In genomic region chr13:32846221-32846620, GRCm38 (mm10) we compare ENCODE assay signal across 34 mouse cellular contexts. TPM values are rescaled to one million over a fixed set of nuclear protein-coding genes. Genes with fewer than 3 reads are reported as not detected.
DNase-seq lines count a peak whose midpoint lies in the region; ATAC-seq lines count a peak whose summit lies in the region.
"Had no signal": no experiment of that assay in that cellular context is flagged by ENCODE, and none has a peak within 500 bp of the region (broad histone marks: within the 10 kb centered on the region; RNA-seq: fewer than 3 reads in every experiment).

No protein-coding gene starts in this region.

- DNase-seq in 3T3-L1 (ENCODE audit: low read depth, low spot score), result peak; percentile 86
- DNase-seq in Muller cell, postnatal 12 days (ENCODE audit: inconsistent ontology term), result peak; percentile 45
- peak; percentile 17 for DNase-seq in adipocyte (ENCODE audit: low spot score)
- DNase-seq in fibroblast of lung, adult 2 months (ENCODE audit: low read depth), result peak; percentile 76
- DNase-seq in gastrocnemius, adult 18-20 months (ENCODE audit: low spot score), result no peak
- no peak for DNase-seq in hindbrain, embryonic 11.5 days (ENCODE audit: low spot score)
- no peak for DNase-seq in adrenal gland, postnatal 36 days
- DNase-seq in ovary, postnatal 14 days (ENCODE audit: low spot score), result no peak
- DNase-seq: adrenal gland, adult 2 months; adrenal gland, postnatal 10 days; adrenal gland, postnatal 25 days; cerebellum, adult 11 months; cerebellum, adult 18-20 months; cerebellum, adult 8-10 months; cerebellum, adult 9-11 months; cerebellum, postnatal 14 days; cerebellum, postnatal 36 days; embryo, embryonic 11 days had no signal

- ATAC-seq in hindbrain, embryonic 11.5 days (ENCODE audit: low FRiP score), result no peak
- ATAC-seq: activated CD4-positive, CD25-positive, alpha-beta regulatory T cell, adult 4 months; CD4-positive, CD25-positive, alpha-beta regulatory T cell, adult 4 months; forebrain, embryonic 14.5 days; forebrain, embryonic 16.5 days; Patski had no signal

- no peak overlapping the region for H3K4me3 ChIP-seq in hindbrain, embryonic 11.5 days (ENCODE audit: low read depth, low read length)
- H3K4me3 ChIP-seq: embryonic facial prominence, embryonic 13.5 days; embryonic facial prominence, embryonic 15.5 days; erythroblast, embryonic 14.5 days; forebrain, embryonic 10.5 days; forebrain, embryonic 12.5 days had no signal

- H3K27me3 ChIP-seq in hindbrain, embryonic 11.5 days (ENCODE audit: control insufficient read depth, insufficient read depth, low read length), result no peaks in the 10 kb centered on the region
- H3K27me3 ChIP-seq: CH12.LX; embryonic facial prominence, embryonic 13.5 days; embryonic facial prominence, embryonic 15.5 days; forebrain, embryonic 12.5 days; Patski had no signal

- H3K9ac ChIP-seq in hindbrain, embryonic 11.5 days (ENCODE audit: low read depth, low read length), result no peak overlapping the region
- H3K9ac ChIP-seq: embryonic facial prominence, embryonic 13.5 days; embryonic facial prominence, embryonic 15.5 days; forebrain, embryonic 12.5 days had no signal

- H3K9me3 ChIP-seq in hindbrain, embryonic 11.5 days (ENCODE audit: control insufficient read depth, low read length), result no peaks in the 10 kb centered on the region
- H3K9me3 ChIP-seq: embryonic facial prominence, embryonic 13.5 days; embryonic facial prominence, embryonic 15.5 days; forebrain, embryonic 10.5 days; forebrain, embryonic 12.5 days; G1E had no signal

- no peaks in the 10 kb centered on the region for H3K36me3 ChIP-seq in hindbrain, embryonic 11.5 days (ENCODE audit: control insufficient read depth, insufficient read depth, low read length)
- H3K36me3 ChIP-seq: embryonic facial prominence, embryonic 13.5 days; embryonic facial prominence, embryonic 15.5 days; forebrain, embryonic 10.5 days; forebrain, embryonic 12.5 days; G1E had no signal

- H3K4me2 ChIP-seq in hindbrain, embryonic 11.5 days (replicated peaks; ENCODE audit: low read depth, low read length), result no peak overlapping the region
- H3K4me2 ChIP-seq: embryonic facial prominence, embryonic 13.5 days; embryonic facial prominence, embryonic 15.5 days; forebrain, embryonic 12.5 days had no signal

- H3K4me1 ChIP-seq in hindbrain, embryonic 11.5 days (replicated peaks; ENCODE audit: control insufficient read depth, insufficient read depth, low read length), result no peaks in the 10 kb centered on the region
- H3K4me1 ChIP-seq: forebrain, embryonic 10.5 days had no signal

- H3K27ac ChIP-seq in hindbrain, embryonic 11.5 days (ENCODE audit: low read depth, low read length), result no peak overlapping the region
- H3K27ac ChIP-seq: embryonic facial prominence, embryonic 13.5 days; embryonic facial prominence, embryonic 15.5 days; forebrain, embryonic 10.5 days; forebrain, embryonic 12.5 days had no signal

RNA-seq across cellular contexts. Expression of gene Serpinb1a, which starts 4.8 kb away (rescaled TPM):
- total RNA-seq in gastrocnemius, adult 18-20 months (2021), result 1 to 10 TPM; 3.2 to 5.3 TPM
- 0.27 TPM in 1 of 2 replicates, not detected in the other for polyA plus RNA-seq in hindbrain, embryonic 11.5 days (2014; fragmentation: Nextera tagmentation; extraction: Ambion mirVana)
- total RNA-seq in adrenal gland, postnatal 36 days (2021), result 100 to 1,000 TPM in 1 of 2 experiments, 1 to 10 TPM in 1; 8.7 to 154 TPM
- polyA plus RNA-seq: erythroblast, embryonic 14.5 days; G1E had no signal

RNA-seq across cellular contexts. Expression of gene D930007J09Rik, which starts 43.6 kb away (rescaled TPM):
- total RNA-seq in gastrocnemius, adult 18-20 months (2021), result not detected
- not detected in 2 replicates for polyA plus RNA-seq in hindbrain, embryonic 11.5 days (2014; fragmentation: Nextera tagmentation; extraction: Ambion mirVana)
- not detected for total RNA-seq in adrenal gland, postnatal 36 days (2021)
- total RNA-seq: adrenal gland, adult 2 months; adrenal gland, postnatal 10 days; adrenal gland, postnatal 25 days; common myeloid progenitor, adult 5-6 weeks; G1E had no signal
- polyA plus RNA-seq: activated CD4-positive, CD25-positive, alpha-beta regulatory T cell, adult 4 months; CD4-positive, CD25-positive, alpha-beta regulatory T cell, adult 4 months; embryonic facial prominence, embryonic 11.5 days; embryonic facial prominence, embryonic 13.5 days; embryonic facial prominence, embryonic 15.5 days; erythroblast, embryonic 14.5 days; forebrain, embryonic 10.5 days; forebrain, embryonic 12.5 days; forebrain, embryonic 14.5 days; forebrain, embryonic 16.5 days; G1E; Patski had no signal

RNA-seq across cellular contexts. Expression of gene Wrnip1, which starts 44.4 kb away (rescaled TPM):
- total RNA-seq in gastrocnemius, adult 18-20 months (2021), result 1 to 10 TPM; 5.9 to 6.1 TPM
- polyA plus RNA-seq in hindbrain, embryonic 11.5 days (2014; fragmentation: Nextera tagmentation; extraction: Ambion mirVana), result 14.4 and 18.0 TPM in 2 replicates
- total RNA-seq in adrenal gland, postnatal 36 days (2021), result 10 to 100 TPM; 37.0 to 48.8 TPM

RNA-seq across cellular contexts. Expression of gene Serpinb1c, which starts 51.8 kb away (rescaled TPM):
- total RNA-seq in gastrocnemius, adult 18-20 months (2021), result 1 to 10 TPM; 1.7 to 1.9 TPM
- not detected in 2 replicates for polyA plus RNA-seq in hindbrain, embryonic 11.5 days (2014; fragmentation: Nextera tagmentation; extraction: Ambion mirVana)
- not detected for total RNA-seq in adrenal gland, postnatal 36 days (2021)
- total RNA-seq: adrenal gland, adult 2 months; adrenal gland, postnatal 25 days; CH12.LX; common myeloid progenitor, adult 5-6 weeks; G1E had no signal
- polyA plus RNA-seq: activated CD4-positive, CD25-positive, alpha-beta regulatory T cell, adult 4 months; adrenal gland, adult 2 months; brain, embryonic 14.5 days; CD4-positive, CD25-positive, alpha-beta regulatory T cell, adult 4 months; embryonic facial prominence, embryonic 11.5 days; embryonic facial prominence, embryonic 13.5 days; embryonic facial prominence, embryonic 15.5 days; erythroblast, embryonic 14.5 days; forebrain, embryonic 10.5 days; forebrain, embryonic 12.5 days; forebrain, embryonic 14.5 days; forebrain, embryonic 16.5 days; frontal cortex, adult 2 months; G1E had no signal

Comparison
In these comparisons a context has a peak if more than half of its experiments do, and no peak if none do; other contexts are left out.
1. DNase-seq: peak in 3T3-L1 (single experiment), Muller cell, postnatal 12 days (single experiment), adipocyte (single experiment) and fibroblast of lung, adult 2 months (single experiment); none in gastrocnemius, adult 18-20 months (single experiment), hindbrain, embryonic 11.5 days (single experiment), adrenal gland, postnatal 36 days (0 of 2) and ovary, postnatal 14 days (single experiment).
2. RNA of gene Wrnip1, which starts 44.4 kb away (total RNA-seq): 37.0 to 48.8 TPM in adrenal gland, postnatal 36 days; 5.9 to 6.1 TPM in gastrocnemius, adult 18-20 months; every median in the first group is over 4 times any median in the second.